Mouse (Mus musculus): ENCODE measurements around the gene Tmem259. TPM values are rescaled to one million over a fixed set of nuclear protein-coding genes. Genes with fewer than 3 reads are reported as not detected.

Gene Tmem259
- polyA plus RNA-seq, 2 experiments, result 5.9 to 59.7 TPM

DNA sequence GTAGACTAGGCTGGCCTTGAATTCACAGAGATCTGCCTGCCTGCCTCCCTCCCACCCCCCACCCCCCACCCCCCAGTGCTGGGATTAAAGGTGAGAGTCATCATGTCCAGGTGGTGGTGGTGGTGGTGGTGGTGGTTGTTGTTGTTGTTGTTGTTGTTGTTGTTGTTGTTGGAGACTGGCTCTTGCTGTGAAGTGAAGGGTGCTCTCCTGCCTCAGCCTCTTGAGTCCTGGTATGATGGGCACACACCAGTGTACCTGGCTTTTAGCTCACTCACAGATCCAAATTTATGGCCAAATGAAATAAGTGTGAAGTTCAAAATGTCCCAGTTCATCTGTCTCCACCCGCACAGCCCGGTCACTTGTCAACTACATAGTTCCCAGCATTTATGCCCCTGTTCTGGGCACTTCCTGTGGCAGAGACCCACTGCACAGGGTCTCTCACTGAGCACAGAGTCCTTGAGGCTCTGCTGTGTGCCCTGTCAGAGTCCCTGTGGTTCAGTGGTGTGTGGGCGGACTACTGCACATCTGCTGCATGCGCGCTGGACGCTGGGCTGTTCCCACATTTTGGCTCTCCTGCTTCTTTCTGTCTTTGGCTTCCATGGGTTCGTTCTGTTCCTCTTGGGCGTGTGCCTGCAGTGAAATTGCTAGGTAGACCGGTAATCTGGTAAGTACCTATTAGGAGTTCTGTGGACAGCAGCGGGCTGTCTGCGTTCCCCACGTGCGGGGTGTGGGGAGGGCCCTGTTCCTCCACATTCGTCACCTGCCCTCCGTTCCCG, 49.1 kb downstream of the Tmem259 start:
- 82% methylated on average over 16 of the region's 16 CpGs for WGBS (ENCODE audit: insufficient replicate concordance)
- no peak for ATAC-seq (ENCODE audit: insufficient read depth)
- H3K36me3 ChIP-seq (replicated peaks; ENCODE audit: control insufficient read depth, insufficient read depth, low read depth), result no peaks in the 10 kb centered on the region; the same call in 1 of the 2 replicates
- no peak for DNase-seq (ENCODE audit: low read depth in 3 of 3, low spot score in 3 of 3)
- no peak overlapping the region for H3K4me3 ChIP-seq (ENCODE audit: insufficient read depth in 1 of 2, low read depth in 2 of 2, low read length in 2 of 2)
- no peak overlapping the region for H3K9ac ChIP-seq (replicated peaks)
- H3K4me1 ChIP-seq (replicated peaks; ENCODE audit: control insufficient read depth in 2 of 2, insufficient read depth in 2 of 2, low read length in 1 of 2), result peaks cover 0 to 11% of the 10 kb centered on the region in 2 experiments; a peak in 3 of 4 replicates
- H3K4me2 ChIP-seq (ENCODE audit: low read depth), result no peak overlapping the region
- no peaks in the 10 kb centered on the region for H3K27me3 ChIP-seq (ENCODE audit: control insufficient read depth, insufficient read depth, low read length)
- no peak for TF ChIP-seq CTCF (IDR thresholded peaks at IDR 0.05; ENCODE audit: low read depth)
- TF ChIP-seq EP300 (IDR thresholded peaks at IDR 0.05; ENCODE audit: low read depth), result no peak
- no peak overlapping the region for H3K27ac ChIP-seq
- no peaks in the 10 kb centered on the region for H3K9me3 ChIP-seq (ENCODE audit: control insufficient read depth, low read length)

DNA sequence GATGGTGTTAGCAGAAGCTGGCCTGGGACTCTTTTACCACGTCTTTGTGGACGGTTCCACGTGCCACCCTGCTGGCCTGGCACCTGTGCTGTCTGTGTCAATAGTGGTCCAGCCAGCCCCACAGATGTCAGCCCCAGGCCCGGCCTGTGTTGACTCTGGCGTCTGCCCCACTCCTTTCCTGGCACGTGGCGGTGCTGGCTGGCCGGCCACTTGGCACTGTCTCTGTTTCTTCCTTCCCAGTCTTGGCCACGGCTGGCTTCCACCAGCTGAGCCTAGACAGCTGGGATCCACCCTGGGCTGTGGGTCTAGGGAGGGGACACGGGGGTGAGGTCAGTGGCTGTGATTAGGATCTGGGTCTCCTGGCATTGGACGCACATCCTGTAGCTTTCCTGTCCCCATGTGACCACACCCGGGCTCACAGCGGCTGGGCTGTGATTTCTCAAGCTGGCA, 49.8 kb downstream of the Tmem259 start:
- WGBS (ENCODE audit: insufficient replicate concordance), result 59% methylated on average over 13 of the region's 13 CpGs
- Histone ChIP-seq H3K4me3 (ENCODE audit: insufficient read depth in 1 of 2, low read depth in 2 of 2, low read length in 2 of 2) (no peak overlapping the region), H3K9me3 (ENCODE audit: control insufficient read depth, low read length) (no peaks in the 10 kb centered on the region), H3K27ac (no peak overlapping the region), H3K36me3 (replicated peaks; ENCODE audit: control insufficient read depth, insufficient read depth, low read depth) (no peaks in the 10 kb centered on the region; the same call in 1 of the 2 replicates), H3K9ac (replicated peaks) (no peak overlapping the region), H3K4me2 (ENCODE audit: low read depth) (no peak overlapping the region), H3K4me1 (replicated peaks; ENCODE audit: control insufficient read depth in 2 of 2, insufficient read depth in 2 of 2, low read length in 1 of 2) (peaks cover 0 to 11% of the 10 kb centered on the region in 2 experiments; a peak in 3 of 4 replicates), H3K27me3 (ENCODE audit: control insufficient read depth, insufficient read depth, low read length) (no peaks in the 10 kb centered on the region)
- no peak for TF ChIP-seq EP300 (IDR thresholded peaks at IDR 0.05; ENCODE audit: low read depth)
- no peak for TF ChIP-seq CTCF (IDR thresholded peaks at IDR 0.05; ENCODE audit: low read depth)
- DNase-seq (ENCODE audit: low read depth in 3 of 3, low spot score in 3 of 3), result no peak
- ATAC-seq (ENCODE audit: insufficient read depth), result no peak

DNA sequence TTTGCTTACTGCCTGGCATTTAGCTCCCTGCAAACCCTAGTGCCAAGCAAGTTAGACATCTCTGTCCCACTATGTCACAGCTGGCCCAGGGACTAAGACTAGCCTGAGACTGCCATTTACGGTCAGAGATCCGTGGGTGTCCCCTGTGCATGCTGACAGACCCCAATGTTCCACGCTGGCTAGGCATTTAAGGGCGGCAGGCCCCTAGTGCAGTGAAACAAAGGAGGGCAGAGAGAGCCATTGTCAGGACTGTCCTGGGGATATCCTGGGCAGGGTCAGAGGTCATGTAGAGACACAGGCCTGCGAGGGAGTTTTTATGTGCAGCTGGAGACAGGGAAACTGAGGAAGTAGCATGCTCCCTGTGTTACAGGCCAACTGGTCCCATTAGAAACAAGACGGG, 50.3 kb downstream of the Tmem259 start:
- H3K4me1 ChIP-seq (replicated peaks; ENCODE audit: control insufficient read depth in 2 of 2, insufficient read depth in 2 of 2, low read length in 1 of 2), result peaks cover 0 to 11% of the 10 kb centered on the region in 2 experiments; a peak in 3 of 4 replicates
- no peak overlapping the region for H3K4me2 ChIP-seq (ENCODE audit: low read depth)
- TF ChIP-seq CTCF (IDR thresholded peaks at IDR 0.05; ENCODE audit: low read depth), result no peak
- TF ChIP-seq EP300 (IDR thresholded peaks at IDR 0.05; ENCODE audit: low read depth), result no peak
- H3K9ac ChIP-seq (replicated peaks), result no peak overlapping the region
- DNase-seq (ENCODE audit: low read depth in 3 of 3, low spot score in 3 of 3) (no peak), ATAC-seq (ENCODE audit: insufficient read depth) (no peak)
- H3K9me3 ChIP-seq (ENCODE audit: control insufficient read depth, low read length), result no peaks in the 10 kb centered on the region
- no peaks in the 10 kb centered on the region; the same call in 1 of the 2 replicates for H3K36me3 ChIP-seq (replicated peaks; ENCODE audit: control insufficient read depth, insufficient read depth, low read depth)
- H3K4me3 ChIP-seq (ENCODE audit: insufficient read depth in 1 of 2, low read depth in 2 of 2, low read length in 2 of 2), result no peak overlapping the region
- no peak overlapping the region for H3K27ac ChIP-seq
- no peaks in the 10 kb centered on the region for H3K27me3 ChIP-seq (ENCODE audit: control insufficient read depth, insufficient read depth, low read length)
- 80% methylated on average over 6 of the region's 6 CpGs for WGBS (ENCODE audit: insufficient replicate concordance)

DNA sequence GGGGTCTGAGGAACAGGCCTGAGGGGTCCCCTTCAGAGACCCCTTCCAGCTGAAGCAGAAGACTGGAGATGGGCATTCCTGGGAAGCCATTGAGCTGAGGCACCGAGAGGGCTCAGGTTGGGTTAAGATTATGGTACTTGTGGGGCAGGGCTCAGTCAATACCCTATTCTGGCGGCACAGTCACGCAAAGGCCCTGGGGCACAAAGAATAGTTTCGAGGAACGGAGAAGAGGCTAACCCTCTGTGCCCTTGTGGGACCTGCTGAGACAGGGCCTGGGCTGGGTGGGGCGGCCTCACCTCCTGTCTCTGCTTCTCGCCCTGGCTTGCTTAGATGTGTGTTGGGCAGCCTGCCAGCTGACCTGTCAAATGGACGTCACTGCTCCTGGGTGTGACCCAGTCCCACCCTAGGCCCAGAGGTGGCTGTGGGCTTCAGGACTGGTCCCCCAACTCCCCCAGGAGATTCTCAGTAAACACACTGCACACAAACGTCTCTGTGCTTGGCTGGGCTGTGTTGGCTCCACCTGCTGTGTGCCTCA, 50.9 kb downstream of the Tmem259 start:
- ATAC-seq (ENCODE audit: insufficient read depth) (no peak), DNase-seq (ENCODE audit: low read depth in 3 of 3, low spot score in 3 of 3) (no peak)
- no peaks in the 10 kb centered on the region for H3K27me3 ChIP-seq (ENCODE audit: control insufficient read depth, insufficient read depth, low read length)
- H3K36me3 ChIP-seq (replicated peaks; ENCODE audit: control insufficient read depth, insufficient read depth, low read depth), result no peaks in the 10 kb centered on the region; the same call in 1 of the 2 replicates
- H3K27ac ChIP-seq, result no peak overlapping the region
- 65% methylated on average over 9 of the region's 9 CpGs for WGBS (ENCODE audit: insufficient replicate concordance)
- no peaks in the 10 kb centered on the region for H3K9me3 ChIP-seq (ENCODE audit: control insufficient read depth, low read length)
- no peak overlapping the region for H3K9ac ChIP-seq (replicated peaks)
- TF ChIP-seq CTCF (IDR thresholded peaks at IDR 0.05; ENCODE audit: low read depth) (no peak), EP300 (IDR thresholded peaks at IDR 0.05; ENCODE audit: low read depth) (no peak)
- no peak overlapping the region for H3K4me3 ChIP-seq (ENCODE audit: insufficient read depth in 1 of 2, low read depth in 2 of 2, low read length in 2 of 2)
- H3K4me2 ChIP-seq (ENCODE audit: low read depth), result no peak overlapping the region
- H3K4me1 ChIP-seq (replicated peaks; ENCODE audit: control insufficient read depth in 2 of 2, insufficient read depth in 2 of 2, low read length in 1 of 2), result peaks cover 0 to 11% of the 10 kb centered on the region in 2 experiments; a peak in 3 of 4 replicates

DNA sequence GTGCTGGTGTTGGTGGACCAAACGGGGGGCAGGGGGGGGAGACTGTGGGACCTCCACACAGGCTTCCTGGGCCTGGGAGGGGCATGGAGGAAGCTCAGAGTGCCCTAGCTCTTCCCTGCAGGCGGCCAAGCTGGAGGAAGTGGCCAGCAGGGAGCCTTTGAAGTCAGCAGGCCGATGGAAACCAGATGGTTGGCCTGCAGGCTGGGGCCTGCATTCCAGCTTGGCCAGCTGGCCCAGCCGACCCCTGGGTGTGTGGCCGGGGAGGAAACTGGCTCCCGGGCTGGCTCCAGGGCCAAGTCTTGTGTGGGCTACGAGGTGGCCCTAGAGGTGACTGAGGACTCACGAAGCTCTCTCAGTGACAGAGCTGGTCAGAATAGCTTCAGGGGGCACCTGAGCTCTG, 51.4 kb downstream of the Tmem259 start:
- DNase-seq (ENCODE audit: low read depth in 3 of 3, low spot score in 3 of 3), result no peak
- H3K4me2 ChIP-seq (ENCODE audit: low read depth), result no peak overlapping the region
- TF ChIP-seq EP300 (IDR thresholded peaks at IDR 0.05; ENCODE audit: low read depth), result no peak
- no peak for TF ChIP-seq CTCF (IDR thresholded peaks at IDR 0.05; ENCODE audit: low read depth)
- H3K9ac ChIP-seq (replicated peaks), result no peak overlapping the region
- no peak overlapping the region for H3K4me3 ChIP-seq (ENCODE audit: insufficient read depth in 1 of 2, low read depth in 2 of 2, low read length in 2 of 2)
- H3K27ac ChIP-seq, result no peak overlapping the region
- H3K4me1 ChIP-seq (replicated peaks; ENCODE audit: control insufficient read depth in 2 of 2, insufficient read depth in 2 of 2, low read length in 1 of 2), result peaks cover 0 to 7% of the 10 kb centered on the region in 2 experiments; a peak in 3 of 4 replicates
- ATAC-seq (ENCODE audit: insufficient read depth), result no peak
- 60% methylated on average over 8 of the region's 8 CpGs for WGBS (ENCODE audit: insufficient replicate concordance)
- H3K9me3 ChIP-seq (ENCODE audit: control insufficient read depth, low read length), result no peaks in the 10 kb centered on the region
- H3K27me3 ChIP-seq (ENCODE audit: control insufficient read depth, insufficient read depth, low read length), result no peaks in the 10 kb centered on the region
- H3K36me3 ChIP-seq (replicated peaks; ENCODE audit: control insufficient read depth, insufficient read depth, low read depth), result no peaks in the 10 kb centered on the region; the same call in 1 of the 2 replicates
